Mouse (Mus musculus) MEL-GATA-1-ER (cell line): Measurements from ENCODE around the gene Gm20388.
A peak's percentile ranks its signal among the peaks of the same experiment; 100 is the strongest.
"Not testable (repeated sequence)": the region's sequence is repeated elsewhere in the genome, so short reads cannot be mapped to it uniquely, and the experiment has no call there.

ENCODE experiments used
- DNase-seq: peaks from one replicate; pipeline ENCODE4 v3.0.0-alpha.2; 2012; ENCODE audit warnings: low read depth; ENCODE audit errors: extremely low read depth

Gm20388 gene

DNA sequence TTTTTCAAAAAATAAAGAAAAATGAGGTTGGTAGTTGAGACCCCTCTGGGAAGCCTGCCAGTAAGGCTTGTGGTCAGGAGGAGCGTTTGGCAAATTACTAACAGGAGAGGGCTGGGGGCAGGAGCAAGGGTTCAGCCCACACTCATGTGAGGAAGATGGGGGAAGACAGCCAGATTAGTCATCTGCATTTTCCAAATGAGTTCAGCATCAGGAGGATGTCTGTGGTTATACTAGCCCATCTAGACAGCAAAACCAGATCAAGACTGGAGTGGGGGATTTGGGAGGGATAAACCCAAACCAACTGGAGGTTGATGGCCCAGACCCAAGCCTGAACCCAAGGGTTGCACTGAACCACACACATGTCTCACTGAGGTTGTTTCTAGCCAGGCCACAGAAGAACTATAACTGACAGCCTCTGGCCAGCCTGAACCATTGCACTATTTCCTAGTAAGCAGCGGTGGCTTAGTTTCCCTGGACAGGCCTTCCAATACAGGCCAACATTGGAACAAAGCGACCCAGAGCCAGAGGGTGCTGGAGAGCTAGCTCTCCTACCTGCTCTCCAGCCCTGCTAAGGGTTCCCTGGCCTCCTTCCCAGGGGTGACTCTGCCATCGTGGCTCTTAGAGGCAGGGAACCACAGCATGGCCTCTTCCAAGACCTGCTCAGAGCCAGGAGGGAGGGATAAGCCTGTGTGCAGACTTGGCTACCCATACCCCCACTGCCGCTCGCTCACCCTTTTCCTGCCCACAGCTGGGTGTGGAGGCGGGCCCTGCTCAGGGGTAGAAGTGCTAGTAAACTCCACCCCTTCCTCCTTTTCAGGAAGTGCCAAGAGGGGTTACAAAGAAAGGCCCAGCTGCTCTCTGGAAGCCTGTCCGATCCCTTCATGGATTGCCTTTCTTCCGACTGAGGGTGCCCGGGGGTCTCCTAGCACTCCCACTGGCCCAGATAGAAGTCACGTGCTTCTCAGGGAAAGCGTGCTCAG lies 2645.7 kb downstream of the Gm20388 start:
- no peak for DNase-seq

DNA sequence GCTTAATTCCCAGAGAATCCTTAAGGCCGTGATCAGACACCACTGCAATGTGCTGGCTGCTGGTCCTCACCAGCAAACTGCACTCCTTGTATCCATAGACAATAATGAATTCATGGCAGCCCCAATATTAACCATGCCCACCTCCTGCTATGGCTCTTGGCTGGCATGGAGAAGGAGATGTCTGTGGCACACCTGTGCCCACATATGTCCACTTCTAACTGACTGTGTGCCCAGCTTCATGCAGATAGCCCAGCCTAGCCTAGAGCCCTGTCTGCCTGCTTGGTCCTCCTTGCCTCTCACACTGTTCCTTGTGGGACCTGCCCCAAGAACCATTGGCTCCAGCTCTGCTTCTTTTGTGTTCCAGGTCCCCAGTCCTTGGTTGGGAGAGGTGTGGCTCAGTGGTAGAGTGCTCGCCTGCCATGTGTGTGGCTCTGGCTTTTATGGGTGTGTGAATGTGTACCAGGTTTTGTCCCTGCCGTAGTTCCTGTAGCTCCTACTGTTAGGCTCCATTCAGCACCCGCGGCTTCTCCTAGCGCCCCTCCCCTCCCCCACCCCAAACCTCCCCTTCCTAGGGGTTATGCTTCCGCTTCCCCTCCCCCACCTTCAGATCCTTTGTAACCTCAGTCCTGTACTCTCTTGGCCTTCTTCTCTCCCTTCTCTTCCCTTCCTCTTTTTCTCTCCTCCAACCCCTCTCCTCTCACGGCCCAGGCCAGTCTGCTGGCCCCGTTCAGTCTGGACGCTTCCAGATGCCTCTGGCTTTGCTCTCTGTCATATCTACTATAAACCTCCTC lies 2646.8 kb downstream of the Gm20388 start:
- no peak for DNase-seq

DNA sequence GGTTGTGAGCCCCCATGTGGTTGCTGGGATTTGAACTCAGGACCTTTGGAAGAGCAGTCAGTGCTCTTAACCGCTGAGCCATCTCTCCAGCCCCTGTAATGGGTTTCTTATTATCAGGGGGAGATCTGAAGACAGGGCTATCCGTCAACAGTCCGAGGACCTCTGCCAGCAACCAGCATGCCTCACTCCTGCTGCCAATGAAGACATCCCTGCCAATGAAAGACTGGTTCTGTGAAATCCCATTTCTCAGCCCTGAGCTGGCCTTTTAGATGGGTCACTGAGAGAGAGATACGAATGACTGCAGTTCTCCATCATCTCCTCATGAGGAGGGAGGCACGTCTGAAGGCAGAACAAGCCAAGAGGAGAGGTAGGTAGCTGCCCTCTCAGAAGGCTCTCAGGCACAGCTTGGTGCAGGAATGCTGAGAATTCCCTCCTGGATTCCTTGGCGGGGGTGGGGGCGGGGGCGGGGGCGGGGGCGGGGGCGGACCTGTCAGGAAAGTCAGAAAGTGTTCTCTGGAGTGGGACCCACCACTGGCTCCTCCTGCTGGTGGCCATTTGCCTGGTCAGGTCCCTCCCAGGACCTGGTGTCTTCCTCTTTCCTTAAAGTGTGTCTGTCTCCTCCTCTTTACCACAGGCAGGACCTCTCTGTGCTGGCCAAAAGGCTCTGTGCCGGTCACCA lies 2648.2 kb downstream of the Gm20388 start:
- DNase-seq = no peak

DNA sequence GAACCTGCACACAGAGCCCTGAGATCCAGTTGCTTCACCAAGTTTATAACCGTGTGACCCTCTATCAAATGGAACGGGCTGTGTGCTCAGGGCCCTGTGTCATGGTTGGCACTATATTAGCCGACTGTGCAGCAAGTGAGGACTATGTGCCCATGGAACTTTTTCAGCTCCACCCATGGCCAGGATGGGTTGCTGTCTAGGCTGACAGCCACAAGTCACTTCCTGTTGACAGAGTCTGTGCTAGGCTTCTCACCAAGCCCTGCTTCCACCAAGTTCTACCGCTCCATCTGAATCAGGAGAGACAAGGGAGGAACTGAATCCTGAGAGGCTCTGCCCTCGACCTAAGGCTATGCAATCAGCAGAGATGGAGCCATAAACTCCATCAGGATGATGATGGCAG lies 2650.6 kb downstream of the Gm20388 start:
- no peak for DNase-seq

DNA sequence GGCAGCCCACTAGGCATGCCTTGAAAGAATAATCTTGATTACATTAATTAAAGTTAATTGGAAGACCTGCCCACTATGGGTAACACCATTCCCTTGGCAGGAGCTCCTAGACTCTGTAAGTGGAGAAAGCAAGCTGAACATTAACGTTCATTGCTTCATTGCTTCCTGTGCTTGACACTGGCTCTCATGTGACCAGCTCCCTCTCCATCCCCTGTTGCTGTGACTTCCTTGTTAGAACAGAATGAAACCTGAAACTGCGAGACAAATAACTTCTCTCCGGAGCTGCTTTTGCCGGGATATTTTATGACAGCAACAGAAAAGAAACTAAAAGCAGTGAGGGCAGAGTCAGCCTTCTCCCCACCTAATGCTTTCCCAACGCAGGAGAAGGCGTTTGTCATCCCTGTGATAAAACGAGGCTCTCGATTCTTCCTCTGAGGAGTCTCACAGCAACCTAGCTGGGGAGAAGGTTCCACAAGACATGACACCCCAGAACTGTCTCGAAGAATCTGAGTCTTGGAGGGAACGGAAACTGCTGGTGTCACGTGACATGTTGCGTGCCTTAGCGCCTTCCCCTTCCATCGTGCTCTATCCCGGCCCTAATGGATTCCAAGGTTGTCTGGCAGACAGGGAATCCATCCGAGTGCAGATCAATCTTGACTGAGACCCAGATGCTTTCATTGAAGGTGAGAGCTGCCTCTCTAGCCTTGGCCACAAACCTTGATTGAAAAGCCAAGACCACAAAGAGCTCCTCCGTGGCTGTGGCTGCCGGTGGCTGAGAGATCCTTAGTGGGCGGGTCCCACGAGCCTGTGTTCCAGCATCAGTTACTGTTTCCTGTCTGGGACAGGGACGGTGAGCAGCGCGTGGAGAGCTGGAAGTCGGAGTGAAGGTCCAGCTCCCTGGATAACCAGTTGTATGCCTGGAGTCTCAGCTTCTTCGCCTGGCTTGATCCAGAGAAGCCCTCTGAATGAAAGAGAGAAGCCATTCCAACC lies 2654.0 kb downstream of the Gm20388 start:
- DNase-seq = no peak

DNA sequence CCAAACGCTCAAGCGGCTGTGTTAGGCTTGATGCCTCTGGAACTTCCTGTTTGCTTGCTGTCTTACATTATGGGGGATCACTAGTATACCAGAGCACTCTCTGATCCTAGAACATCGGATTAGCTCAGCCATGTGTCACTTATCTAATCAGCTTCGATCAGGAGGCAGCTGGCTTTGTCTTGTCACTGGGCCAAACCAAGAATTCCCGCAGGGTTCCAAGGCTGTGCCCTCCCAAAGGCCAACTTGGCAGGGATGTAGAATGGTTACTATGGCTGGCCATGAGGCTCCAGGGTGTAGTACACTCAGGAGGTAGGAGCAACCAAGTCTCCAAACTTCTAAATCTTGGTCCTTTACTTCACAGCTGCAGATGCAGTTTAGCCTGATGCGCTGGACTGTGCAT lies 2656.1 kb downstream of the Gm20388 start:
- no peak for DNase-seq

DNA sequence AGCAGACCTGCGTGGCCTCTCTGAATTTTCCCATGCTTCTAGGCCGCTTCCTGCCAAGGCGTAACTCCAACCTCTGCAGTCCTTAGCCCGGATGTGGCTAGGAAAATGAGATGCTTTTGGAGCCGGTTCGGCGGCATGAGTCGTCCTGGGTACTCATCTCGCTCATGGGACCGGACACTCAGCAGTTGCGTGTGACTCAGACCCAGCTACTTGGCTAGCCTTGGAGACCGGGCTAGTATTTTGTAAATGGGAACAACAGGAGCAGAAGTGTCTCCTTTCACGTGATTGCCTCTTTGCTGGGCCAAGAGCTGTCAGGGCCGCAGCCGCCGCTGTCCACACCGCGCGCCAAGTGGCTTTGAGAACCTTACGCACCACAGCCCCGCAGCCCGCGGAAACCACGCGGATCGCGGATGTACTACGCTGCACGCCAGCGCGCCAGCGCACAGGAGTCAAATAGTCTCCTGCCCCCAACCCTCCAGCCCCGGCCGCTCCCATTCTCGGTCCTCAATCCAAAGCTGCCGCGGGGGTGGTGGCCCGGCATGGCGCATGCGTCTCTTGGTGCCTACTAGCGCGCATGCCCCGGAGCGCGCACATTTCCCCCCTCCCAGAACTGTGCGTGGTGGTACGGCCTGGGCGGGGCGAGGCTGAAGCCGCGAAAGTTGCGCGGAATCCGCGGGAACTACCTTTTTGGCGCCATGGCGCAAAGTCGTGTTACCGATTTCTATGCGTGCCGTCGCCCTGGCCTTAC lies 2656.9 kb downstream of the Gm20388 start, which contains the start of gene Cdt1:
Cdt1 (plus strand) TSS at position 655 of the 748 bp plus-strand sequence.
- DNase-seq = peak; percentile 72

DNA sequence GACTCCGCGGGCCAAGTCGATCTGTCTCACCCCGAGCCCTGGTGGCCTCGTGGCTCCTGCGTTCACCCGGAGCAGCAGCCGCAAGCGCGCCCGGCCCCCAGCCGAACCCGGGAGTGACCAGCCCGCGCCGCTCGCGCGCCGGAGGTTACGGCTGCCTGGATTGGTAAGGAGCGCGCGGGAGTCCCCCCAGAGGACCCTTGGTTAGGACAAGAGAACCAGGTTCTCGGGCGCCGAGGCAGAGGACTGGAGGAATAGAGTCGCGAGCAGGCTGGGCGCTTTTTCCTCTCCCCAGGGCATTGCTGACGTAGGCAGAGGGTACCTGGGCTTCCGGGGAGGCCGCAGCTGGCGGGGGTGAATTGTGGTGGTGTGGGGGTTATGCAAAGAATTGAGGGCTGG lies 2657.5 kb downstream of the Gm20388 start:
- no peak for DNase-seq

DNA sequence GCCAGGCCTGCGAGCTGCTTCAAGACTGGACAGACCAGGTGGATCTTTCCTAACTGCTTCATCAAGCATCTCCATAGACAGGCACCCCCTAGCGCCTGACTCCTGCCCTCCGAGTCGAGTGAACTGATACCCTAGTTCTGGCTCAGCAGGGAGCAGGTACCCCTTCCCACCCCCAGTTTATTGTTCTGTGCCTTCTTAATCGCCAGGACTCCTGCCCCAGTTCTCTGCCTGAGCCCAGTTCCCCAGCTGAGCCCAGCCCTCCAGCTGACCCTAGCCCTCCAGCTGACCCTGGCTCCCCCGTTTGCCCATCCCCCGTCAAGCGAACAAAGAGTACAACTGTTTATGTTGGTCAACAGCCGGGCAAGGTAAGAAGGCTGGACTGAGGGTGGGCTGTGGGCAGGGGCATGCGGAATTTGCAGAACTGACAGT lies 2658.3 kb downstream of the Gm20388 start:
- no peak for DNase-seq

DNA sequence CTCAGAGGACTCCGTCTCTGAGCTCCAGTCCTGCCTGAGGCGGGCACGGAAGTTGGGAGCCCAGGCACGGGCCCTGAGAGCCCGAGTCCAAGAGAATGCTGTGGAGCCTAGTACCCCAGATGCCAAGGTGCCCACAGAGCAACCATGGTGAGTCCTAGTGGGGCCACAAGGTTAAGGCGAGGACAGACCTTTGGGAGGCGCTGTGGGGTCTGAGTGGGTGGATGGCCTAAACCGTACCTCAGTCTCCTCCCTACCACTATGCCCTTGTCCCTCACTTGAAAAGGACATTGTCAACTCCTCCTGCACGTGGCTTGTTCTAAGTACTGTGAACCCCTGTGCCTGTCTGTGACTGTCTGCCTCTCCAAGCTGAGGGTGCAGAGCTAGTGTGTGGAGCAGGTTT lies 2658.7 kb downstream of the Gm20388 start:
- DNase-seq = no peak

DNA sequence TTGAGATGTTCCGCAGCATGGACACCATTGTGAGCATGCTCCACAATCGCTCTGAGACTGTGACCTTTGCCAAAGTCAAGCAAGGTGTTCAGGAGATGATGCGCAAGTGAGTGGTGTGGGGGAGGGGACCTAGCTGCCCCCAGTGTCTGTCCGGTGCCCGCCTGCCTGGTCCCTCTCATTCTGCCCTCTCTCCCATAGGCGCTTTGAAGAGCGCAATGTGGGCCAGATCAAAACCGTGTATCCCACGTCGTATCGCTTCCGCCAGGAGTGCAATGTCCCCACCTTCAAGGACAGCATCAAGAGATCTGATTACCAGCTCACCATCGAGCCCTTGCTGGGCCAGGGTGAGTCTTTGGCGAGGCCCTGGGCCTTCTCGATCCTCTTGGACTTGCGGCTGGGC lies 2659.4 kb downstream of the Gm20388 start:
- DNase-seq = no peak

DNA sequence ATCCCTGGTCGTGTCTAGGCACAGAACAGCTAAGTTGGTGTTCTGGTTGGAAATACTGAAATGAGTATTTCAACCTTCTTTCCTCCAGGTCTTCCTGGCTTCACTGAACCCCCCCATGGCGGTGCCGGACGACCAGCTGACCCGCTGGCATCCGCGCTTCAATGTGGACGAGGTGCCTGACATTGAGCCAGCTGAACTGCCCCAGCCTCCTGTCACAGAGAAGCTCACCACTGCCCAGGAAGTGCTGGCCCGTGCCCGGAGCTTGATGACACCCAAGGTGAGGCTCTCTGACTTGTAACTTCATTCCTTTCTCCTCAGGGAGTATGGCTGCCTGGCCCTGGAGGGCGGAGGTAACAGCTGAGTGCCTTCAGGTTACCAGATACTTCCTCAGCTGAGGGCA lies 2660.5 kb downstream of the Gm20388 start:
- DNase-seq = no peak

DNA sequence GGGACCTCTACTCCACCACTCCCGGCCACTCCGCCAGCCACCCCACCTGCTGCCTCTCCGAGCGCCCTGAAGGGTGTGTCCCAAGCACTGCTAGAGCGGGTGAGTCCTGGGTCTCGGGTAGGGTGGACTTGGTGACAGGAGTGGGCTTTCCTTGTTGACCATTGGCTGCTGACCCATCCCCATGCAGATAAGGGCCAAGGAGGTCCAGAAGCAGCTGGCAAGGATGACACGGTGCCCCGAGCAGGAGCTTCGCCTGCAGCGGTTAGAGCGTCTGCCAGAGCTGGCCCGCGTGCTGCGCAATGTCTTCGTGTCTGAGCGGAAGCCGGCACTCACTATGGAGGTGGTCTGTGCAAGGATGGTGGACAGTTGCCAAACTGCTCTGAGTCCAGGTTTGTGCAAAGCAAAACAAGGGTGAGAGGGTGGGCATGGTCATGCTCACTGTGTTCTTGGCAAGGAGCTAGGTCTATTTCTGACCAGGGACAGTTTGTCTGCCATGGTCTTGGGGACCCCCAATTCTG lies 2661.2 kb downstream of the Gm20388 start:
- DNase-seq = no peak

DNA sequence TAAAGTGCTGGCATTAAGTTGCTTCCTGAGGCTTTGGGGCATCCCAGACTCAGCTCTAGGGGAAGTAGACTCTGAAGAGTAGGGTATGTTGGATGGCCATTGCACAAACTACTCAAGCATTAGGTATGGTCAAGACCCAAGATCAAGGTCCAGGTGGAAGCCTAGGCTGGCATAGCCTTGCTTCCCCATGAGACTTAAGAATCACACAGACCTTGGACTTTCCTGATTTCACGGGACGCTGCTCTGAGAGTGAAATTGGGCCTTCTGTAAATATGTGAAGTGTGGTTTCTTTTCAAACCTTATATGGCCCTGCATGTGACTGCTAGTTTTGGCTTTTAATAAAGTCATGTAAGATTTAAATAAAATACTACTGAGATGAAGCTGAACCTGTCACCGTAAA lies 2662.1 kb downstream of the Gm20388 start:
- no peak for DNase-seq

DNA sequence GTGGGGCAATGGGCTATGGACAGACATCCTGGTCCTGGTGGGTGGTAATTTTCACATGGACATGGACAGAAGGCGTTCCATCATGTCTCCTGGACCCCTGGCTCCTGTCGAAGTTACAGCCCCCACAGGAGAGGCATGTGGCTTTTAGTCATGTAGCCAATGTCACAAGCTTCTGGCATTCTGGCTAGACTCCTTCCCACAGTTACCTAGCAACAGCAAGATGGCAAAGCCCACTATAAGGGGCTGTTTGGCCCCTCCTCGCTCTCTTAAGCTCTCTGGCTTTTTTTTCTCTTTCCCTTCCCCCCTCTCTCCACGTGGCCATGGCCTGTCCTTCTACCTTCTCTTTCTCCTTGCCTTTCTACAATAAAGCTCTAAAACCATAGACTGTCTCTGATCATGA lies 2662.5 kb downstream of the Gm20388 start:
- DNase-seq = not testable (repeated sequence)

DNA sequence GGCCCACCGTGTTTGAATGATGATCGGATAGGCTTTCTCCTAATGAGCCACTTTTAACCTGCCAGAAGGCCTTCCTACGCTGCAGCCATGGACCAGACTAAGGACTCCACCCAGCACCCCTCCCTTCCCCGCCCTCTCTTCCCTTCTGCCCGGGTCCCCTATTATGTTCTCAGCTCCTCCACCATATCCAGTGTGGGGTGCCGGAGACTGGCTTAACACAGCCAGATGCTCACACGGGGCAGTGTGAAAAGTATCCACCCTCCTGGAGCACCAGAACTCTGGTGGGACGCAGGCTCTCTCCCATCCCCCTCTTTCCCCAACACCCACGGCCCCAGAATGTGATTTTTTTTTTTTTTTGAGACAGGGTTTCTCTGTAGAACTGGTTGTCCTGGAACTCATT lies 2662.9 kb downstream of the Gm20388 start:
- no peak for DNase-seq

DNA sequence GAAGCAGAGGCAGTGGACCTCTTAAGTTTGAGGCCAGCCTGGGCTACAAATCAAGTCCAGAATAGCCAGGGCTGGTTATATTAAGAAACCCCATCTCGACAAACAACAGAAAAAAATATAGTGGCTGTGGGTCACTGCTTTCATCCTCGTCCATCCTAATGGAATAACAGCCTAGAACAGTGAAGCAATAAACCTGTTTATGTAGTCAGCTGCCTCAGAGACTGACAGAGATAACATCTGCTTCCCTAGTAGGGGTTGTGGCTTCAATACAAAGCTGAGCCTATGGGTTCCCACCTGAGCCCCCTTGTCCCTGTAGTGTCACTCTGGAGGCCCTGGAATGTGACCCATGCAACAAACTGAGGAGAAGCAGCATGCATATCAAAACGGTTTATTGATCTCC lies 2663.6 kb downstream of the Gm20388 start:
- DNase-seq = no peak

DNA sequence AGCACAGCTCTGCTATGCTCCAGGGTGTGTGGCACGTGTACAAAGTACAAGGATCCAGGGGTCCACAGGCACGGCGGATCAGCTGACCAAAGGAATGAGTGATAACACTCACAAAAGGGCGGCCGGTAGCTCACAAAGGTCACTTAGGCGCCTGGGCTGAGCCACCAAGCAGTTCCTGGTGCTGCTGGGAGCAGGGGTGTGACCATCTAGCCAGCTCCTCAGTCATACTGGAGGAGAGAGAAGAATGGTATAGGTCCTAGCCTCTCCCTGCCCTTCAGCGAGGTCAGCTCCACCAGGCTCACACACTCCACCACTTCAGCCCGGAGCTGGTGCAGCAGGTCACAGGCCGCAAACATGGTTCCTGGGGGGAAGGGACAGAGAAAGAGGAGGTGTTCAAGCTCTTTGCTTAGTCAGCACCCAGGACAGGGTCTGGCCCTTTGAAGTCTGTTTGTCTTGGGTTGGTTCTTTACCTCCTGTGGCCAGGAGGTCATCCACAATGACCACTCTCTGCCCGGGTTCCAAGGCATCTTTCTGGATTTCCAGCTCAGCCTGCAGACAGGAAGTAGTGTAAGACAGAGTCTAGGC lies 2664.1 kb downstream of the Gm20388 start:
- DNase-seq = no peak

DNA sequence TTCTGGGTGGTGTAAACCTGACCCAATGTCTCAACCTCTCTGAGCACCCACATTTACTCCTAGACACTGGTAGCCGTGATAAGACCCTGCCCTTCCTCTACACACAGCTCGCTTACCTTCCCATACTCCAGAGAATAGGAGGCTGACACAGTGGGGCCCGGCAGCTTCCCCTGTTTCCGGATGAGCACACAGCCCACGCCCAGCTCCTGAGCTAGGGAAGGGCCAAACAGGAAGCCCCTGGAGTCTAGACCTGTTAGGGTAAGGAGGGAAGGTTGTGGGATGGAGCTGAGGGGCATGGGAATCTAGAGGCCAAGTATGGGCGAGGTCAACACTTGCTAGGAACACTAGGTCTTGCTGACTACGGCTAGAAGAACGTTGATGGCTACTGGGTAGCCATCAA lies 2664.6 kb downstream of the Gm20388 start:
- no peak for DNase-seq
